Mouse (Mus musculus): ENCODE results near the gene Oit3.

DNA sequence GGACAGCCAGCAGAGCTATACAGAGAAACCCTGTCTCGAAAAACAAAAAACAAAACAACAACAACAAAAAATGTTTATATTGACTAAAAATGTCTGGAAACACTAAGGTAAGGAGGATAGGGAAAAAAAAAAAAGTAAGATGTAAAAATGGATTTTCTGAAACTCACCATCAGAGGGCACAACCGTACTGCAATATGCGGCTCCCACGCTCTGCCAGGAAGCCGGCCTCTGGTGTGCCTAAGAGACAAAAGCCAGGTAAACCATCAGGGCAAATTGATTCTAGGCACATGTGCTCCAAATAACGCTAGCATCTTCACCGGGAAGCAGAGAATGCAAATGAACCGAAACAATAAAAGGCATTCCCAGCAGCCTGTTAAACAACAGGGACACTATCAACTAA is 49.3 kb upstream of the Oit3 start:
- TF ChIP-seq POLR2A (IDR thresholded peaks at IDR 0.05; ENCODE audit: borderline replicate concordance, extremely low read depth, insufficient read depth, insufficient read length, poor library complexity, severe bottlenecking): no peak
- peak; percentile 28; the same call in 1 of the 2 replicates for TF ChIP-seq CTCF (IDR thresholded peaks at IDR 0.05; ENCODE audit: borderline replicate concordance, extremely low read depth, insufficient read depth, insufficient read length)
